Mouse (Mus musculus) frontal cortex, postnatal 14 days (tissue): Measurements from ENCODE around the gene Cacna1i.

Source experiments
- DNase-seq, 2 experiments: peaks; one replicate each; pipeline ENCODE4 v3.0.0; 2022; ENCODE audit warnings: low spot score in 2 of 2

The Cacna1i gene

GRCm38 (mm10) chr15:80401387-80401898, 114.4 kb downstream of the Cacna1i start:
- DNase-seq, result no peak

GRCm38 (mm10) chr15:80401980-80402379, 114.9 kb downstream of the Cacna1i start:
- DNase-seq, result no peak

- no peak for DNase-seq
Observed at GRCm38 (mm10) chr15:80407873-80408272, 120.8 kb downstream of the Cacna1i start.

- DNase-seq, result no peak
Observed at GRCm38 (mm10) chr15:80410661-80411060, 123.6 kb downstream of the Cacna1i start.

DNA sequence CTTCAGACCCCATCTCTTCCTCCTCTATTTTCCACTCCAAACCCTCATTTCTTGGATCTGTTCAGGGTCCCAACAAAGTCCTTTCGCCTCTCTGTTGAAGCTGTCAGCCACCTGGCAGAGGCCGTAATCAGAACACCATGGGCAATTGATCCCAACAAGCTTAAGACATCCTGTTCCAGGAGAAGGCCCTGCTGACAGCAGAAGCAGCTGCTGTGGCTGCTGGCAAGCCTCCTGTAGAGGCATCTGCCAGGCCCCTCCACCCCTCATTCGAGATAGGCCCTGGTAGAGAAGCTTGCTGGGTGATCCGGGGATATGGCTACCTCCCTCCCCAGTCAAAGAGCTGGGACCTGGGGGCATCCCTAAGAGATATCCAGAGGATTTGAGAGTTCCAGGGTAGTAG, 126.0 kb downstream of the Cacna1i start:
- DNase-seq, result no peak

DNA sequence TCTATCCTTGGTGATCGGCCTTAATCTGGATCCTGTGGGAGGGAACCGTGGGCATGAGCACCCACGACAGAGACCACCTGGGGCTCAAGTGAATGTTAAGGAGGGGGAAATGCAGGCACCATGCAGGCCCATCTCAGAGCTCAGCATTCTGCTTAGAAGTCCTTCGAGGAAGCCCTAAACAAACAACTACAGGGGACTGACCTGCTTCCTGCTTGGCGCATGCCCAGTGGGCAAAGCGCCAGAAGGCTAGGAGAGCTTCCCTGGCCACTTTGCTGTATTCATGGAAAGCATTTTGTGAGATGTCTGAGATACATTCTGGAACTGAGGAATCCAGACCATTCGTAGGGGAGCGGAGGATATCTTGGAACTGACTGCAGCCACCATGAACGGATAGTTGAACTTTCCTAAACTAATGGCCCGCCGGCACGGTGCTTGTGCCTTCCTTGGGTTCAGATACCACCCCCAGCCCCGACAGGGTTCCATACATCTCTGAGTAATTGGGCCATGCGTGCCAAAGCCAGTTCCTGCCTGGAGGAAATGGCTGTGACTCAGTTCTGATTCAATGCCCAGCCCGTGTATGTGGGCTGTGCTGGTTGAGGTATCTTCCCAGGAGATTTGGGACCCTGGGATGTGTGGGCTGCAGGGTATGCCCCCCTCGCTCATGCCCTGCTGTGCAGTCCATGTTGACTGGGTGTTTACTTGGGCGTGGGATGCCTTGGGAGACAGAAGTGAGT, 127.1 kb downstream of the Cacna1i start:
- DNase-seq, result no peak

- DNase-seq, result no peak
Observed at GRCm38 (mm10) chr15:80415132-80415531, 128.1 kb downstream of the Cacna1i start.

- DNase-seq, result no peak
Observed at GRCm38 (mm10) chr15:80417066-80417465, 130.0 kb downstream of the Cacna1i start.

DNA sequence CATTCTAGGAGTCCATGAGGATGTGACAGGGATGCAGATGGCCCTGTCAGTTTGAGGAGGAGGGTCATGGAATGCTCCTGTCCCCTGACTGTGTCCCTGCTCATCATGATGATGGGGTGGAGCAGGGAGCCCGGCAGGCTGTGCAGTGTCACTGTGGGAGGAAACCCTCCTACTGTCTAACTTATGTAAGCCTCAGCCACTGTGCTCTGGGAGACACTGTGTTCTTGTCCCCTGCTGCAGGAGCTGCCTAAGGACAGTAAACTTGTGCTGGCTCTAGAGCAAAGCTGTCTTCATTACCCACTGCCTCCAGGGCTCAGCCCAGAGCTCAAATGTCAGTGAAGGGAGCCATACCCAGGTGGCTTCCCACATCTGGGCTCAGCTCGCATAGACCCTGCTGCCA, 131.1 kb downstream of the Cacna1i start:
- no peak for DNase-seq

DNA sequence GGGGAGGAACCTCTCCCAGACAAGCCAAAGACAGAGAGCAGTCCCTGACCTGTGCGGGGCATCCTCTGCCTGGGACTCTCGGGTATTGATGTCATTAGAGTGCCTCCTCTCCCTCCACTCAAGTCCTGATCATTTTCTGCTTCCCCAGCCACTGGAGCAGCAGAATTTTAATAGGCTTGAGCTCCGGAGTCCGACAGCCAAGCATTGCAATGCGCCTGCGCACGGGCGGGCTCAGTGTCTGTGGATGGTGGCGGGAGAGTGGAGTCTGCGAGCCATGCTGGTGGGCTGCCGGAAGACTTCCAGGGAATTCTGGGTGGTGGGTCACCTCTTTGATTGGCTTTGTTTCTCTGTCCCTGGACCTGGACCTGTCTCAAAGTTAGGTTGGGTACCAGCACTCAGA, 143.3 kb downstream of the Cacna1i start:
- DNase-seq, result no peak

DNA sequence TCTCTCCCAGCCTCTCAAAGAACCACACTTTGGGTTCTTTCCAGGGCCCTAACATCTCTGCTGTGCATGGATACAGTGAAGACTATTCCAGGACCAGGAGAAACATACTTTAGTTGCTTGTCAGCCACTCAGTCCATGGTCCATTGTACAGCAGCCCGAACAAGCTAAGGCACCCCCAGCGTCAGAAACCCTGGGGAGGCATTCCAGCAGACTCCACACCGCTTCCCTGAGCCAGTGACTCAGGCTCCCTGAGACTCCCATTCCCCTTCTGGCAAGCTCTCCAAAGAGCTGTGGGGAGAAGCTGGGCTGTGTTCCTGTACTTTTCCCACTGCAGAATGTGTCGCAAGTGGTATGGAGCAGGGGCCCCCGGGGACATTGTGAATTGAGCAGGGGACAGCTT, 149.9 kb downstream of the Cacna1i start:
- DNase-seq, result no peak

GRCm38 (mm10) chr15:80437996-80438395, 151.0 kb downstream of the Cacna1i start:
- no peak for DNase-seq

GRCm38 (mm10) chr15:80438423-80438822, 151.4 kb downstream of the Cacna1i start:
- DNase-seq, result no peak

DNA sequence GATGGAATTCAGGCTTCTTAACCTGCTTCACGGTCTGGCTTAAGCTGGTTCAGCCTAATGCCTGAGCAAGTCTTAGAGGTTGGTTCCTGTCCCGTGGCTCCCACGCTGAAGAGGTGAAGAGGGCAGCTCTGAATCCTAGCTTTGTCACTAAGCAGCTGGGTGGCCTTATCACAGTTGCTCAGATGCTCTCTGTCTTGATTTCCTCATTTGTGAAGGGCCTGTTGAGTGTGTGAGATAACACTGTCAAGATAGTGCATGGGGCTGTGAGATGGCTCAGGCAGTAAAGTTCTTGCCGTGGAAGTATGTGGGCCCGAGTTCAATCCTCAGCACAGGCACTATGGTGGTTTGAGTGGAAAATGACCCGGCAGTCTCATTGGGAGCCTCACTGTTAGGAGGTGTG, 153.2 kb downstream of the Cacna1i start:
- no peak for DNase-seq

GRCm38 (mm10) chr15:80445956-80446687, 159.1 kb downstream of the Cacna1i start:
- no peak for DNase-seq
